Mouse (Mus musculus): ENCODE data around the gene Socs5.

Socs5 gene

DNA sequence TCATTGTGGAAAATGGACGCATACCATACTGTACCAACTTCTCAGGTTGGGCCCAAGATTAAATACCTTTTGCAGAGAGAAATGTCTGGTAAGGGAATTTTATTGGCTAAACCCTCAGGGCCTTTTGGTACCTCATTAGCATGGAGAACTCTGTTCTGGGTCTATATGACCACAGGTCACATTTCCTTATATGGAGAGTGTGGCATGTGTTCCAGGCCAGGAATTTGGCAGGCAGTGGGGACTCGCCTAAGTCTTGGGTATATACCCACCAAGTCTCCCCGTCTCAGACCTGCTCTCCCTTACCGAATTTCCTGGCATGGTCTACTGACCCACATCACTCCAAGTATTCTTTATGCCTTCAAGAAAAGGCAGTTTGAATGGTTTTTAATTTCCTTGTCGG, 9.9 kb upstream of the Socs5 start:
- Histone ChIP-seq H3K27me3 (ENCODE audit: control insufficient read depth, insufficient read depth, low read length, poor library complexity, severe bottlenecking) (no peaks in the 10 kb centered on the region), H3K36me3 (ENCODE audit: control insufficient read depth, insufficient read depth, low read length, poor library complexity, severe bottlenecking) (no peaks in the 10 kb centered on the region)
- no peak for DNase-seq (ENCODE audit: low read depth, low spot score)

- Histone ChIP-seq H3K36me3 (ENCODE audit: control insufficient read depth, insufficient read depth, low read length, poor library complexity, severe bottlenecking) (no peaks in the 10 kb centered on the region), H3K27me3 (ENCODE audit: control insufficient read depth, insufficient read depth, low read length, poor library complexity, severe bottlenecking) (no peaks in the 10 kb centered on the region)
- no peak for DNase-seq (ENCODE audit: low read depth, low spot score)
Measured at GRCm38 (mm10) chr17:87100947-87101346, 6.5 kb upstream of the Socs5 start.

- Histone ChIP-seq H3K36me3 (ENCODE audit: control insufficient read depth, insufficient read depth, low read length, poor library complexity, severe bottlenecking) (no peaks in the 10 kb centered on the region), H3K27me3 (ENCODE audit: control insufficient read depth, insufficient read depth, low read length, poor library complexity, severe bottlenecking) (no peaks in the 10 kb centered on the region)
- DNase-seq (ENCODE audit: low read depth, low spot score), result no peak
Measured at GRCm38 (mm10) chr17:87102636-87103035, 4.8 kb upstream of the Socs5 start.

- H3K27me3 ChIP-seq (ENCODE audit: control insufficient read depth, insufficient read depth, low read length, poor library complexity, severe bottlenecking), result no peaks in the 10 kb centered on the region
- no peaks in the 10 kb centered on the region for H3K36me3 ChIP-seq (ENCODE audit: control insufficient read depth, insufficient read depth, low read length, poor library complexity, severe bottlenecking)
- no peak for DNase-seq (ENCODE audit: low read depth, low spot score)
Measured at GRCm38 (mm10) chr17:87103060-87103459, 4.4 kb upstream of the Socs5 start.

- DNase-seq (ENCODE audit: low read depth, low spot score), result no peak
- no peaks in the 10 kb centered on the region for H3K36me3 ChIP-seq (ENCODE audit: control insufficient read depth, insufficient read depth, low read length, poor library complexity, severe bottlenecking)
- H3K27me3 ChIP-seq (ENCODE audit: control insufficient read depth, insufficient read depth, low read length, poor library complexity, severe bottlenecking), result no peaks in the 10 kb centered on the region
Measured at GRCm38 (mm10) chr17:87104276-87104675, 3.2 kb upstream of the Socs5 start.

- H3K36me3 ChIP-seq (ENCODE audit: control insufficient read depth, insufficient read depth, low read length, poor library complexity, severe bottlenecking), result no peaks in the 10 kb centered on the region
- H3K27me3 ChIP-seq (ENCODE audit: control insufficient read depth, insufficient read depth, low read length, poor library complexity, severe bottlenecking), result no peaks in the 10 kb centered on the region
- DNase-seq (ENCODE audit: low read depth, low spot score), result no peak
Measured at GRCm38 (mm10) chr17:87105941-87106340, 1.5 kb upstream of the Socs5 start.

GRCm38 (mm10) chr17:87106691-87107523, 572 bp upstream of the Socs5 start:
- H3K36me3 ChIP-seq (ENCODE audit: control insufficient read depth, insufficient read depth, low read length, poor library complexity, severe bottlenecking), result no peaks in the 10 kb centered on the region
- no peaks in the 10 kb centered on the region for H3K27me3 ChIP-seq (ENCODE audit: control insufficient read depth, insufficient read depth, low read length, poor library complexity, severe bottlenecking)
- DNase-seq (ENCODE audit: low read depth, low spot score), result peak; percentile 96

GRCm38 (mm10) chr17:87108507-87109292, 1.2 kb downstream of the Socs5 start:
- no peak for DNase-seq (ENCODE audit: low read depth, low spot score)
- Histone ChIP-seq H3K27me3 (ENCODE audit: control insufficient read depth, insufficient read depth, low read length, poor library complexity, severe bottlenecking) (no peaks in the 10 kb centered on the region), H3K36me3 (ENCODE audit: control insufficient read depth, insufficient read depth, low read length, poor library complexity, severe bottlenecking) (no peaks in the 10 kb centered on the region)

GRCm38 (mm10) chr17:87109504-87109903, 2.0 kb downstream of the Socs5 start:
- no peaks in the 10 kb centered on the region for H3K27me3 ChIP-seq (ENCODE audit: control insufficient read depth, insufficient read depth, low read length, poor library complexity, severe bottlenecking)
- H3K36me3 ChIP-seq (ENCODE audit: control insufficient read depth, insufficient read depth, low read length, poor library complexity, severe bottlenecking), result no peaks in the 10 kb centered on the region
- DNase-seq (ENCODE audit: low read depth, low spot score), result no peak

DNA sequence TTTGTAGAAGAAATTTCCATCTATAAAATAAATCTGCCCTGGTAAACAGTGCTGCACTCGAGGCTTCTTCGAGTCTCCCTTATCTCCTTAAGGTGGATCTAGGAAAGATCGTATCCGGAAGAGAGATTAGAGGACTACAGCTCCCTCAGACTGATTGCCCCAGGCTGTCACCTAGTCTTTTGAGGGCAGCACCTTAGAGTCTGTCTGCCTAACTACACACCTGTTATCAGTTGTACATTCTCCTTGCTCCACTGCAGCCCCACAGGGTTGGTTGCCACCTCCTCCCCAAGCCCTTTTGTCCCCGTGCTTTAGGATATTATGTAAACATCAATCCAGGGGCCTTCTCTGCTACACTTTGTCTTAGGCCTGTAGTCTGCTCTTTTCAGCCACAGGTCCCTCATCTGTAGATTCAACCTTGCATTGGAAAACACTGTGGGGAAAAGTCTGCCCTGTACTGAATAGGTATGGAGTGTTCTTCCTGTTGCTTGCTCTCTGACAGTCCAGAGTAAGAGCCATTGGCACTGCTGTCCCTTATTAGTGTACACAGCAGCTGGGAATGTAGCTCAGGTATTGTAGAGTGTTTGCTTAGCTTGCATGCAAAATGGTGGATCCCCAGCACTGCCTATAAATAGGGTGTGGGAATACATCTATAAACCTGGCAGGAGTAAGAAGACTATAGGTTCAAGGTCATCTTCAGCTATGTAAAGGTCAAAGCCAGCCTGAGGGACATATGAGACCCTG, 5.5 kb downstream of the Socs5 start:
- Histone ChIP-seq H3K27me3 (ENCODE audit: control insufficient read depth, insufficient read depth, low read length, poor library complexity, severe bottlenecking) (no peaks in the 10 kb centered on the region), H3K36me3 (ENCODE audit: control insufficient read depth, insufficient read depth, low read length, poor library complexity, severe bottlenecking) (no peaks in the 10 kb centered on the region)
- no peak for DNase-seq (ENCODE audit: low read depth, low spot score)

- Histone ChIP-seq H3K36me3 (ENCODE audit: control insufficient read depth, insufficient read depth, low read length, poor library complexity, severe bottlenecking) (no peaks in the 10 kb centered on the region), H3K27me3 (ENCODE audit: control insufficient read depth, insufficient read depth, low read length, poor library complexity, severe bottlenecking) (no peaks in the 10 kb centered on the region)
- DNase-seq (ENCODE audit: low read depth, low spot score), result no peak
Measured at GRCm38 (mm10) chr17:87115615-87116014, 8.1 kb downstream of the Socs5 start.

- Histone ChIP-seq H3K36me3 (ENCODE audit: control insufficient read depth, insufficient read depth, low read length, poor library complexity, severe bottlenecking) (peaks cover 6% of the 10 kb centered on the region), H3K27me3 (ENCODE audit: control insufficient read depth, insufficient read depth, low read length, poor library complexity, severe bottlenecking) (no peaks in the 10 kb centered on the region)
- peak; percentile 74 for DNase-seq (ENCODE audit: low read depth, low spot score)
Measured at GRCm38 (mm10) chr17:87118966-87119526, 11.6 kb downstream of the Socs5 start.

DNA sequence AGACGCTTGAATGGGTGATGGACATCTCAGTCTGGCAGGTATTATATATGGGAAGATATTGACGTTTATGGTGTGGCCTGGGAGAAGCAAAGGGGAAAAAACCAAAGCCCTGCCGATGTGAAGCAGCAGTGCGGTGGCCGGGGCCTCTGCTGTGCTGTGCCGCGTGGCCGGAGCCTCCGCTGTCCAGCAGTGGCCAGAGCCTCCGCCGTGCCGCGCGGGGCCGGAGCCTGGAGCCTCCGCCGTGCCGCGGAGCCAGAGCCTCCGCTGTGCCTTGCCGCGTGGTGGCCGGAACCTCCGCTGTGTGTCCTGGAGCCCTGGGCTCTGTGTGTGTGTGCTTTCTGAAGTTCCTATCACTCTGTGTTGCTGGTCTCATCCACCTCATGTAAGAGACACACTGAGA, 17.9 kb downstream of the Socs5 start:
- no peak for DNase-seq (ENCODE audit: low read depth, low spot score)
- H3K27me3 ChIP-seq (ENCODE audit: control insufficient read depth, insufficient read depth, low read length, poor library complexity, severe bottlenecking), result no peaks in the 10 kb centered on the region
- H3K36me3 ChIP-seq (ENCODE audit: control insufficient read depth, insufficient read depth, low read length, poor library complexity, severe bottlenecking), result peaks cover 10% of the 10 kb centered on the region

DNA sequence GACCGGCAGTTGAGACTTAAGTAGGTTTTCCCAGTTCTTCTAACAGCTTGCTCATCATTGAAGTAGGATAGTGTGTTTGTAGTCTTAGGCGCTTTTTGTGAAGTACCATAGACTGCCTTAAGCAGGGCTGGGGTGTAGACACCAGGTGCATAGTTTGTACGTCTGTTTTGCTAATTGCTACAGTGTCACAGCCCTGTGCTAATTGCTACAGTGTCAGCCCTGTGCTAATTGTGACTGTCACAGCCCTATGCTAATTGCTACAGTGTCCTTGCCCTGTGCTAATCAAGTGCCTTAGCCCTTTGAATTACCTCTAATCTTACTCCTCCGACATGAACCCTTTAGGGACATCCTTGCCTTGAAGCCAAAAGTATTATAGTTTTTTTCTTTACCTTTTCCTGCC, 24.8 kb downstream of the Socs5 start:
- H3K36me3 ChIP-seq (ENCODE audit: control insufficient read depth, insufficient read depth, low read length, poor library complexity, severe bottlenecking), result peaks cover 1% of the 10 kb centered on the region; the same call in 1 of the 2 replicates
- H3K27me3 ChIP-seq (ENCODE audit: control insufficient read depth, insufficient read depth, low read length, poor library complexity, severe bottlenecking), result no peaks in the 10 kb centered on the region
- DNase-seq (ENCODE audit: low read depth, low spot score), result no peak
